Mouse (Mus musculus): ENCODE measurements around the gene Adcy1. TPM values are rescaled to one million over a fixed set of nuclear protein-coding genes. Genes with fewer than 3 reads are reported as not detected.

The Adcy1 gene
- polyA plus RNA-seq, 1 experiment from 2014 or later = 0.50 TPM

DNA sequence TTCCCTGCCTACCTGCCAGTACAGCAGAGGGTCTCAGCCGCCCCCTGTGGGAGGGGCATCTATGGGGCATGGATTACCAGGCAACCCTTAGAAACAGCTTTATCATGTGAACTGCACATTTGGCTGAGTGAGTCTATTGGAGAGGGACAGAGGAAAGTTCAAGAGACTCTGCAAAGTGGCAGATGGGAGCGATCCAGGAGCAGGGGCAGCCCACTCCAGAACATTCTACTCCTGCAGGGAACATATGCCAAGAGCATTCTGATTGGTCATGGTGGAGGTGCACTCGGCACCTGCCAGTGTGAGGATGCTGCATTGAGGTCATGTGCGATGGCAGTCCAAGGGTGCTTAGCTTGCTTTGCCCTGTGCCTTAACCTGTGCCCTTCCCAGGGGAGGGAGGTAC lies 6.5 kb downstream of the Adcy1 start:
- H3K9me3 ChIP-seq (replicated peaks) = no peaks in the 10 kb centered on the region
- 0 out of 2 replicates have a peak, but pooled peaks cover 9% of the 10 kb centered on the region for H3K4me1 ChIP-seq (replicated peaks)
- no peak overlapping the region for H3K27ac ChIP-seq
- WGBS = 86% methylated on average over 4 of the region's 4 CpGs
- no peak for ATAC-seq (replicated peaks; ENCODE audit: insufficient number of reproducible peaks, insufficient read depth, low FRiP score, low read depth)
- H3K9ac ChIP-seq = no peak overlapping the region
- no peaks in the 10 kb centered on the region for H3K36me3 ChIP-seq
- no peak overlapping the region for H3K4me3 ChIP-seq
- no peak overlapping the region for H3K4me2 ChIP-seq
- H3K27me3 ChIP-seq = peaks cover 53% of the 10 kb centered on the region

DNA sequence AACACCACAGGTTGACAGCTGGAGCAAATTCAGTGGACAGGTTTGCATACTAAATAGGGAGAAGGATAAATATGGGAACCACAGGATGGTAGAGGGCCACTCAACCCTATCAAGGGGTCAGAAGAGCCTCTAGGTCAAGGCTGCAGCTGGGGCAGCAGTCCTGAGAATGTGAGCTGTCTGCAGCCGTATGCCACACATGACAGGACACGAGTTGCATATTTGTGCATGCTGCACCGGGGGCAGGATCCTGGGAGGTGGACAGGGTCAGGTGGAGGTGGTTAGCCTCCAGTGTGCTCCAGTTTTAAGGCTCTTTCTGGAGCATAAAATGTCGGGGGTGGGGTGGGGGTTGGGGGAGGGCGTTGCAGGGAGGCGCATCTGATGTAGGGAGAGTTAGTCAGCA lies 8.3 kb downstream of the Adcy1 start:
- H3K4me3 ChIP-seq = no peak overlapping the region
- peaks cover 34% of the 10 kb centered on the region for H3K27me3 ChIP-seq
- no peak overlapping the region for H3K4me2 ChIP-seq
- ATAC-seq (replicated peaks; ENCODE audit: insufficient number of reproducible peaks, insufficient read depth, low FRiP score, low read depth) = no peak
- H3K36me3 ChIP-seq = no peaks in the 10 kb centered on the region
- 0 out of 2 replicates have a peak, but pooled peaks cover 5% of the 10 kb centered on the region for H3K4me1 ChIP-seq (replicated peaks)
- H3K27ac ChIP-seq = no peak overlapping the region
- H3K9ac ChIP-seq = no peak overlapping the region
- no peaks in the 10 kb centered on the region for H3K9me3 ChIP-seq (replicated peaks)
- 53% methylated on average over 6 of the region's 6 CpGs for WGBS

DNA sequence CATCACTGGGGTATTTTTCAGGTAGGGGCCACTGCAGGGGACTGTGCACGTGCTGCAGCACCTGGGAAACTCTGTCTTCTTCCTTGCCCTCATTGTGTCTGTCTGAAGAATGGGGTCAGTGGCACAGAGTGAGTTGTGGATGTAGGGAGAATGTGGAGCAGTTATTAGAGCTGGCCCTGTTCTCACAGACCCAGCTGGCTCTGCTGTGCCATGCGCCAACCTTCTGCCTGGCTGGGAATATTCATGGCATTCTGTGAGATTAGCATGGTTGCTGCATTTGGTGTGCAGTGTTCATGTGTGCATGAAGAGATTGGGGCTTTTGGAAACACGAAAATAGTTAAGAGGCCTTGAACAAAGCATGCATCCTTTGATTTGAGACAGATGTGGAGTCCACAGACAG lies 10.3 kb downstream of the Adcy1 start:
- ATAC-seq (replicated peaks; ENCODE audit: insufficient number of reproducible peaks, insufficient read depth, low FRiP score, low read depth) = no peak
- Histone ChIP-seq H3K9me3 (replicated peaks) (no peaks in the 10 kb centered on the region), H3K9ac (no peak overlapping the region), H3K27me3 (peaks cover 18% of the 10 kb centered on the region), H3K4me3 (no peak overlapping the region), H3K27ac (no peak overlapping the region), H3K4me2 (no peak overlapping the region), H3K4me1 (replicated peaks) (0 out of 2 replicates have a peak, but pooled peaks cover 5% of the 10 kb centered on the region), H3K36me3 (no peaks in the 10 kb centered on the region)
- WGBS = 82% methylated on average over 3 of the region's 3 CpGs

- H3K4me2 ChIP-seq = no peak overlapping the region
- H3K27me3 ChIP-seq = peaks cover 6% of the 10 kb centered on the region; the same call in 1 of the 2 replicates
- ATAC-seq (replicated peaks; ENCODE audit: insufficient number of reproducible peaks, insufficient read depth, low FRiP score, low read depth) = no peak
- WGBS = 75% methylated on average over 3 of the region's 3 CpGs
- no peaks in the 10 kb centered on the region for H3K9me3 ChIP-seq (replicated peaks)
- no peaks in the 10 kb centered on the region for H3K36me3 ChIP-seq
- 0 out of 2 replicates have a peak, but pooled peaks cover 5% of the 10 kb centered on the region for H3K4me1 ChIP-seq (replicated peaks)
- no peak overlapping the region for H3K27ac ChIP-seq
- no peak overlapping the region for H3K9ac ChIP-seq
- H3K4me3 ChIP-seq = no peak overlapping the region
Observed at GRCm38 (mm10) chr11:7076510-7076909, 13.2 kb downstream of the Adcy1 start.

DNA sequence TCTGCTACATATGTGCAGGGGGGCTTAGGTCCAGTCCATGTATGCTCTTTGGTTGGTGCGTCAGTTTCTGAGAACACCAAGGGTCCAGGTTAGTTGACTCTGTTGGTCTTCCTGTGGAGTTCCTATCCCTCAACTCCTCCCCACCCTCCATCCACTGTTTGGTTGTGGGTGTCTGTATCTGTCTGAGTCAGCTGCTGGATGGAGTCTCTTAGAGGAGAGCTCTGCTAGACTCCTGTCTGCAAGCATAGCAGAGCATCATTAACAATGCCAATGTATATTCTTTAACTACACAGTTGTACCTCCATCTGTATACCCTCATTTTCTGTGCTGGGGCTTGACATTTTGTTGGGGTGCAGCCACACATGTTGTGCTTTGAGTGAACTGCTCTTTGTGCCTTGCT lies 18.6 kb downstream of the Adcy1 start:
- no peak overlapping the region for H3K9ac ChIP-seq
- no peak for ATAC-seq (replicated peaks; ENCODE audit: insufficient number of reproducible peaks, insufficient read depth, low FRiP score, low read depth)

GRCm38 (mm10) chr11:7083911-7084310 lies 20.6 kb downstream of the Adcy1 start:
- 82% methylated on average over 1 of the region's 1 CpGs for WGBS
- H3K36me3 ChIP-seq = no peaks in the 10 kb centered on the region
- no peak overlapping the region for H3K9ac ChIP-seq
- H3K27me3 ChIP-seq = no peaks in the 10 kb centered on the region
- no peaks in the 10 kb centered on the region for H3K9me3 ChIP-seq (replicated peaks)
- peaks cover 8% of the 10 kb centered on the region; the same call in 1 of the 2 replicates for H3K4me1 ChIP-seq (replicated peaks)
- no peak overlapping the region for H3K4me3 ChIP-seq
- H3K27ac ChIP-seq = no peak overlapping the region
- no peak overlapping the region for H3K4me2 ChIP-seq
- no peak for ATAC-seq (replicated peaks; ENCODE audit: insufficient number of reproducible peaks, insufficient read depth, low FRiP score, low read depth)

More for the DNA sequence above, 18.6 kb downstream of the Adcy1 start:
- H3K4me3 ChIP-seq = no peak overlapping the region
- WGBS = 88% methylated on average over 1 of the region's 1 CpGs
- no peaks in the 10 kb centered on the region for H3K9me3 ChIP-seq (replicated peaks)
- no peaks in the 10 kb centered on the region for H3K27me3 ChIP-seq
- H3K4me1 ChIP-seq (replicated peaks) = peaks cover 6% of the 10 kb centered on the region; the same call in 1 of the 2 replicates
- no peak overlapping the region for H3K4me2 ChIP-seq
- H3K36me3 ChIP-seq = no peaks in the 10 kb centered on the region
- H3K27ac ChIP-seq = no peak overlapping the region

DNA sequence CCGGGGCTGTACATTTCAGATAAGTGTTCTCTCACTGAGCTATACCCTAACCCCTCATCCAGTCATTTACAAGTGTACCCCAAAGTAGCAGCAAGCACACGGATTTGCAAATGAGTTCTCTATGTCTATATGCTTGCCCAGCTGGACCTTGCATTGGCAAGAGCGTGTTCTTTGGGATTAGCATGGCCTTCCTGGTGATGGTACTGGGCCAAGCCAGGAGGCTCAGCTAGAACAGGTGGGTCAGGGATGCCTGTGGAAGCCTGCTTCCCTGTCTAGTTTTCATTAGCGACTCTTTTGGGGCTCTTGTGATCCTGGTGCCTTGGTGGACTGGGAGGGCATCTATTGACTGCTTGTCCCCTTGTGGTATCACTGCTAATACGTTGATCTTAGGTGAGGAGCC lies 21.9 kb downstream of the Adcy1 start:
- WGBS = 82% methylated on average over 5 of the region's 5 CpGs
- ATAC-seq (replicated peaks; ENCODE audit: insufficient number of reproducible peaks, insufficient read depth, low FRiP score, low read depth) = no peak

GRCm38 (mm10) chr11:7091120-7091519 lies 27.8 kb downstream of the Adcy1 start:
- peaks cover 6% of the 10 kb centered on the region; the same call in 1 of the 2 replicates for H3K4me1 ChIP-seq (replicated peaks)
- no peak overlapping the region for H3K27ac ChIP-seq
- H3K9ac ChIP-seq = no peak overlapping the region
- H3K36me3 ChIP-seq = no peaks in the 10 kb centered on the region
- WGBS = 90% methylated on average over 5 of the region's 5 CpGs
- no peaks in the 10 kb centered on the region for H3K27me3 ChIP-seq
- no peak overlapping the region for H3K4me3 ChIP-seq
- H3K4me2 ChIP-seq = no peak overlapping the region
- ATAC-seq (replicated peaks; ENCODE audit: insufficient number of reproducible peaks, insufficient read depth, low FRiP score, low read depth) = no peak
- H3K9me3 ChIP-seq (replicated peaks) = no peaks in the 10 kb centered on the region

More for the DNA sequence above, 21.9 kb downstream of the Adcy1 start:
- Histone ChIP-seq H3K4me3 (no peak overlapping the region), H3K4me1 (replicated peaks) (peaks cover 12% of the 10 kb centered on the region), H3K27me3 (no peaks in the 10 kb centered on the region), H3K36me3 (no peaks in the 10 kb centered on the region), H3K27ac (no peak overlapping the region), H3K9ac (no peak overlapping the region), H3K9me3 (replicated peaks) (no peaks in the 10 kb centered on the region), H3K4me2 (no peak overlapping the region)

DNA sequence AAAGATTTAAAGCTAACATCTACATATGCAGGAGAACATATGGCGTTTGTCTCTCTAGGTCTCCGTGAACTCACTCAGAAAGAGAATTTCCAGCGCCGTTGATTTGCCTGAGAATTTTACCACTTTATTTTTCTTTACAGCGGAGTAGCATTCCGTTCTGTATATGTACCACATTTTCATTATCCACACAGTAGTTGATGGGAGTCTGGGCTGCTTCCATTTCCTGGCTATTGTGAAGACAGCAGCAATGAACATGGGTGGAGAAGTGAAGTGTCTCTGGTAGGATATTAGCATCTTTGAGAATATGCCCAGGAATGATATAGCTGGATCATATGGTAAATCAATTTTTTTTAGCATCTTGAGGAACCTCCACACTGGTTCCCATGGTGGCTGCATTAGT lies 31.6 kb downstream of the Adcy1 start:
- no peak overlapping the region for H3K4me2 ChIP-seq
- ATAC-seq (replicated peaks; ENCODE audit: insufficient number of reproducible peaks, insufficient read depth, low FRiP score, low read depth) = no peak
- no peaks in the 10 kb centered on the region for H3K27me3 ChIP-seq
- H3K36me3 ChIP-seq = no peaks in the 10 kb centered on the region
- no peak overlapping the region for H3K4me3 ChIP-seq
- H3K9ac ChIP-seq = no peak overlapping the region
- H3K27ac ChIP-seq = no peak overlapping the region
- no peaks in the 10 kb centered on the region for H3K9me3 ChIP-seq (replicated peaks)
- WGBS = 92% methylated on average over 6 of the region's 6 CpGs
- no peaks in the 10 kb centered on the region for H3K4me1 ChIP-seq (replicated peaks)

DNA sequence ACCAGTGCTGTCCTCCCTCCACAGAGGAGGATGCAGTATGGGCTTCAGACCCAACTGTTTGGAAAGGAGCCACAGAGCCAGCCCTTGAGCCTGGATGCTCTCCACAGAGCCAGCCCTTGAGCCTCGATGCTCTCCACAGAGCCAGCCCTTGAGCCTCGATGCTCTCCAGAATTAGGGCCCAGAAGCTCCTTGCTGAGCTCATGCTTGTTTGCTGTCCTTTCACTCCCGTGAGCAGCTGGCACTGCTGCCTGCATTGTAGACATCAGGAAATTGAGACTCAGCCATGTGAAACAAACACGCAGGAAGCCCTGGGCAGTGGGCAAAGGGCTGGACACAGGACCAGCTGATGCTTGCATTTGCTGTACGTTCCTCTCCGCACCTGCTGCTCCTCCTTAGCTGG lies 38.4 kb downstream of the Adcy1 start:
- no peak overlapping the region for H3K27ac ChIP-seq
- H3K9me3 ChIP-seq (replicated peaks) = no peaks in the 10 kb centered on the region
- H3K4me3 ChIP-seq = no peak overlapping the region
- 75% methylated on average over 6 of the region's 6 CpGs for WGBS
- no peaks in the 10 kb centered on the region for H3K4me1 ChIP-seq (replicated peaks)
- no peaks in the 10 kb centered on the region for H3K27me3 ChIP-seq
- H3K4me2 ChIP-seq = no peak overlapping the region
- no peak for ATAC-seq (replicated peaks; ENCODE audit: insufficient number of reproducible peaks, insufficient read depth, low FRiP score, low read depth)
- no peak overlapping the region for H3K9ac ChIP-seq
- no peaks in the 10 kb centered on the region for H3K36me3 ChIP-seq

- ATAC-seq (replicated peaks; ENCODE audit: insufficient number of reproducible peaks, insufficient read depth, low FRiP score, low read depth) = no peak
- 70% methylated on average over 14 of the region's 14 CpGs for WGBS
- Histone ChIP-seq H3K27me3 (no peaks in the 10 kb centered on the region), H3K9ac (no peak overlapping the region), H3K4me1 (replicated peaks) (no peaks in the 10 kb centered on the region), H3K27ac (no peak overlapping the region), H3K36me3 (no peaks in the 10 kb centered on the region), H3K9me3 (replicated peaks) (no peaks in the 10 kb centered on the region), H3K4me2 (no peak overlapping the region), H3K4me3 (no peak overlapping the region)
Observed at GRCm38 (mm10) chr11:7102256-7103194, 39.2 kb downstream of the Adcy1 start.

DNA sequence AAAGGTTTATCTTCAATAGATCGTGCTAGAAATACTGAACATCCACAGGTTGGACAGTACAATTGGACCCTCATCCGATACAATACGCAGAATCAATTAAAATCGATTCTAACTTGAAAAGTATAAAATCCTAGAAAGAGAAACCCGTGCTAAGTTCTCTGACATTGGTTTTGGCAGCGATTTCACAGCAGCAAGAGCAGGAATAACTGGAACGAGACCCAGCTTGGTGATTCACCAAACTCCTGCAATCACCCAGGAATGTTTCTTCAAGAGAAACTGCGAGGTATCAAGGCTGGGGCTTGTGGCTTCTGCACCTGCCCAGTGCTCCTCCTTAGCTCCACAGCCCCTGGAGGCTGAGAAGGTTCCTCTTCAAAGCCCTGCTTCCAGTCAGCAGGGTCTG lies 42.0 kb downstream of the Adcy1 start:
- WGBS = 81% methylated on average over 8 of the region's 8 CpGs
- no peak for ATAC-seq (replicated peaks; ENCODE audit: insufficient number of reproducible peaks, insufficient read depth, low FRiP score, low read depth)

More for the DNA sequence above, 42.0 kb downstream of the Adcy1 start:
- H3K36me3 ChIP-seq = no peaks in the 10 kb centered on the region
- H3K4me3 ChIP-seq = no peak overlapping the region
- no peak overlapping the region for H3K4me2 ChIP-seq
- no peaks in the 10 kb centered on the region for H3K9me3 ChIP-seq (replicated peaks)
- H3K4me1 ChIP-seq (replicated peaks) = no peaks in the 10 kb centered on the region
- H3K27me3 ChIP-seq = no peaks in the 10 kb centered on the region
- H3K9ac ChIP-seq = no peak overlapping the region
- H3K27ac ChIP-seq = no peak overlapping the region

All from heart, embryonic 15.5 days (tissue).